Mouse (Mus musculus) testis, adult 10 weeks (tissue): ENCODE measurements around the gene Nmt2. TPM values are rescaled to one million over a fixed set of nuclear protein-coding genes. Genes with fewer than 3 reads are reported as not detected.

Experiments used
- polyA plus RNA-seq: library from polyadenylated mRNA; stranded (reverse); fragments of 350-450 nt; fragmentation: Illumina TruSeq; extraction: RNeasy Lipid Tissue Mini Kit (QIAGEN cat#74804); gene quantifications from one replicate; pipeline ENCODE4 v1.2.3, GENCODE M21; 2014; ENCODE audit warnings: low read depth, low replicate concordance

Nmt2 gene
- 85.6 TPM for polyA plus RNA-seq

GRCm38 (mm10) chr2:3283602-3284472 lies at the start of gene Nmt2:
Nmt2 (plus strand) TSS chr2:3284212.

GRCm38 (mm10) chr2:3332484-3333242 lies 48.7 kb downstream of the Nmt2 start, which contains the start of gene Rpp38:
Rpp38 (minus strand) TSS chr2:3332643.

GRCm38 (mm10) chr2:3335611-3336301 lies 51.7 kb downstream of the Nmt2 start, which contains the start of gene Acbd7:
Acbd7 (plus strand) TSS chr2:3336168.

Other genes starting within 250 kb of the Nmt2 start
- 3.2 TPM for gene Fam171a1, start 170.0 kb upstream of the Nmt2 start, polyA plus RNA-seq
- gene Rpp38, start 48.4 kb downstream of the Nmt2 start, polyA plus RNA-seq = 47.9 TPM
- gene Acbd7, start 52.0 kb downstream of the Nmt2 start, polyA plus RNA-seq = 2.1 TPM
- gene Olah, start 113.0 kb downstream of the Nmt2 start, polyA plus RNA-seq = 1.2 TPM
- 7,123 TPM for gene Meig1, start 138.4 kb downstream of the Nmt2 start, polyA plus RNA-seq
- gene Dclre1c, start 139.9 kb downstream of the Nmt2 start, polyA plus RNA-seq = 13.6 TPM
- 78.1 TPM for gene Suv39h2, start 190.8 kb downstream of the Nmt2 start, polyA plus RNA-seq
- 1.6 TPM for gene Gm45902, start 228.6 kb downstream of the Nmt2 start, polyA plus RNA-seq
- gene Hspa14, start 228.6 kb downstream of the Nmt2 start, polyA plus RNA-seq = 28.7 TPM
- gene Cdnf, start 228.8 kb downstream of the Nmt2 start, polyA plus RNA-seq = 5.7 TPM